Mouse (Mus musculus) olfactory bulb, adult 2 months (tissue): Measurements from ENCODE around the gene Zcrb1.

Experiments
- CTCF ChIP-seq: fragments of 200-500 bp; IDR thresholded peaks from 2 replicates; pipeline ENCODE4 v1.5.1; 2012; ENCODE audit warnings: low read depth, mild to moderate bottlenecking, low read length, moderate library complexity; ENCODE audit not compliant: insufficient read depth
- POLR2A ChIP-seq: fragments of 200-500 bp; IDR thresholded peaks from 2 replicates; pipeline ENCODE4 v1.6.1; 2012; ENCODE audit warnings: mild to moderate bottlenecking, low read depth, low read length, moderate library complexity; ENCODE audit not compliant: insufficient read depth

DNA sequence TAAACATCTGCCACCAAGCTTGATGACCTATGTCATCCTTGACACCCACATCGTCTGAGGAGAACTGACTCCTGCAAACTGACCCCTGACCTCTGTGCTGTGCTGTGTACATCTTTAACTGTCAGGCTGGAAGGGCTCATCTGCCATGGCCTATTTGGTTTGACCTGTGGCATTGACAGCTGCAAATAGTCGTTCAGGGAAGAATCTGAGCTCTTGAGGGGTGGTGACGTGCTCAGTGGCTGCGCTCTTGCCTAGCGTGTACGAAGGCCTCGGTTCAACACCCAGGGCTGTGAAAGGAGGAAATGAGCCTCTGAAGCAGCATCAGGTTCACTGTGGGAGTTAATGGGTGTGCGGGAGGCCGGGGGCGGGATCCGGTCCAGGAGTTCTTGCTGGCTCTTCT is 35.7 kb upstream of the Zcrb1 start:
- TF ChIP-seq CTCF (no peak), POLR2A (no peak)
